Mouse (Mus musculus) CD4-positive, CD25-positive, alpha-beta regulatory T cell, adult 4 months (primary cell): ENCODE measurements around the gene Btnl4. TPM values are rescaled to one million over a fixed set of nuclear protein-coding genes. Genes with fewer than 3 reads are reported as not detected.

Experiments
- ATAC-seq: one replicate; pipeline ENCODE4 v1.8.0; 2017
- polyA plus RNA-seq, 2 experiments: library from polyadenylated mRNA; unstranded; fragments of 100-300 nt; shearing (Covaris generic); gene quantifications; one replicate each; pipeline ENCODE4 v1.2.1; 2017

Gene Btnl4
- polyA plus RNA-seq, 2 experiments from 2014 or later: not detected

GRCm38 (mm10) chr17:34437120-34437519 is 40.0 kb downstream of the Btnl4 start:
- ATAC-seq: no peak

GRCm38 (mm10) chr17:34427597-34427996 is 49.5 kb downstream of the Btnl4 start:
- no peak for ATAC-seq

GRCm38 (mm10) chr17:34420014-34420413 is 57.1 kb downstream of the Btnl4 start:
- no peak for ATAC-seq

Other genes starting within 250 kb of the Btnl4 start
- gene H2-Ob, start 238.4 kb downstream of the Btnl4 start, polyA plus RNA-seq: 100 to 1,000 TPM in 1 of 2 experiments, 10 to 100 TPM in 1; 81.1 to 105 TPM
- gene H2-Ab1, start 219.6 kb downstream of the Btnl4 start, polyA plus RNA-seq: 10 to 100 TPM in 1 of 2 experiments, 1 to 10 TPM in 1; 8.9 to 77.0 TPM
- gene H2-Aa, start 189.5 kb downstream of the Btnl4 start, polyA plus RNA-seq: 100 to 1,000 TPM in 1 of 2 experiments, 10 to 100 TPM in 1; 11.3 to 101 TPM
- gene H2-Eb1, start 171.5 kb downstream of the Btnl4 start, polyA plus RNA-seq: 10 to 100 TPM; 12.7 to 77.2 TPM
- gene H2-Eb2, start 151.7 kb downstream of the Btnl4 start, polyA plus RNA-seq: under 1 TPM in 1 of 2 experiments, not detected in 1; 0.18 TPM
- under 1 TPM in 1 of 2 experiments, not detected in 1; 0.23 TPM for gene Btnl2, start 122.5 kb downstream of the Btnl4 start, polyA plus RNA-seq
- gene Btnl1, start 100.2 kb downstream of the Btnl4 start, polyA plus RNA-seq: not detected
- 1 to 10 TPM; 1.8 to 1.9 TPM for gene BC051142, start 78.5 kb downstream of the Btnl4 start, polyA plus RNA-seq
- under 1 TPM in 1 of 2 experiments, not detected in 1; 0.76 TPM for gene Btnl6, start 40.0 kb upstream of the Btnl4 start, polyA plus RNA-seq
- gene Notch4, start 87.0 kb upstream of the Btnl4 start, polyA plus RNA-seq: 1 to 10 TPM in 1 of 2 experiments, under 1 TPM in 1; 0.09 to 1.1 TPM
- 100 to 1,000 TPM; 227 to 344 TPM for gene Gpsm3, start 112.5 kb upstream of the Btnl4 start, polyA plus RNA-seq
- 10 to 100 TPM in 1 of 2 experiments, 1 to 10 TPM in 1; 7.7 to 12.6 TPM for gene Pbx2, start 113.9 kb upstream of the Btnl4 start, polyA plus RNA-seq
- gene Ager, start 120.5 kb upstream of the Btnl4 start, polyA plus RNA-seq: 1 to 10 TPM; 4.0 to 4.5 TPM
- gene Rnf5, start 126.4 kb upstream of the Btnl4 start, polyA plus RNA-seq: 10 to 100 TPM; 68.0 to 75.0 TPM
- gene Agpat1, start 126.9 kb upstream of the Btnl4 start, polyA plus RNA-seq: 10 to 100 TPM; 16.9 to 19.2 TPM
- gene Egfl8, start 138.7 kb upstream of the Btnl4 start, polyA plus RNA-seq: 1 to 10 TPM; 1.9 to 2.8 TPM
- 10 to 100 TPM; 20.6 to 32.2 TPM for gene Ppt2, start 151.2 kb upstream of the Btnl4 start, polyA plus RNA-seq
- 1 to 10 TPM; 1.4 to 2.2 TPM for gene Prrt1, start 152.2 kb upstream of the Btnl4 start, polyA plus RNA-seq
- 1 to 10 TPM; 3.6 to 5.9 TPM for gene Fkbpl, start 167.4 kb upstream of the Btnl4 start, polyA plus RNA-seq
- gene Atf6b, start 169.8 kb upstream of the Btnl4 start, polyA plus RNA-seq: 10 to 100 TPM; 15.2 to 20.2 TPM
- not detected for gene Tnxb, start 193.2 kb upstream of the Btnl4 start, polyA plus RNA-seq